Mouse (Mus musculus) left cerebral cortex, postnatal 10 days (tissue): ENCODE results near the gene Mrpl46. TPM values are rescaled to one million over a fixed set of nuclear protein-coding genes. Genes with fewer than 3 reads are reported as not detected.
A peak's percentile ranks its signal among the peaks of the same experiment; 100 is the strongest.

ENCODE experiments used
- DNase-seq, 2 experiments: peaks; one replicate each; pipeline ENCODE4 v3.0.0; 2021 to 2022; ENCODE audit warnings: low spot score in 2 of 2, mixed read lengths in 1 of 2; ENCODE audit errors: extremely low spot score in 1 of 2
- intact Hi-C: fragments of 180-260 bp; cut with DNase I; formaldehyde crosslinking; loops from one replicate; pipeline ENCODE4 v1.15.1; 2025
- total RNA-seq, 2 experiments: library from RNA; stranded (reverse); gene quantifications; 2 replicates each; pipeline ENCODE4 v1.2.3; 2021

Gene Mrpl46
- total RNA-seq, 2 experiments from 2014 or later, result 26.4 to 29.5 TPM

DNA sequence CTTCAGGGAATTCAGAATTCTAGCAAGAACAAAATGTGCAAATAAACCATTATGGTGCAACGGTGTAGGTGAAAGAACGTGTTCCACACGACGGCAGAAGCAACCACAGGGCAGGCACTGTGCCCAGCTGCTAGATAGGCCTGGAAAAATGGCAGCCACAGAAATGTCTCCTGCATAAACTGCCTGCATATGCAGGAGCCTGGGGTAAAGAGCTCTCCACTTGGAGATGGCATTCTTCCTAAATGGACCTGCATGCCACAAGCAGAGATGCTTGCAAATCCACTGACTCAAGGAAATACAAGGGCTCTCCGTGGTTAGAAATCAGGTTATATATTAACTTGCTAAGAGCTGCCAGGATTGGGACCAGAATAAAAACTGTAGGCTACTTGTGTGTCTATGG lies 4.6 kb downstream of the Mrpl46 start:
- no peak for DNase-seq
- intact Hi-C loops, result no loop called here

DNA sequence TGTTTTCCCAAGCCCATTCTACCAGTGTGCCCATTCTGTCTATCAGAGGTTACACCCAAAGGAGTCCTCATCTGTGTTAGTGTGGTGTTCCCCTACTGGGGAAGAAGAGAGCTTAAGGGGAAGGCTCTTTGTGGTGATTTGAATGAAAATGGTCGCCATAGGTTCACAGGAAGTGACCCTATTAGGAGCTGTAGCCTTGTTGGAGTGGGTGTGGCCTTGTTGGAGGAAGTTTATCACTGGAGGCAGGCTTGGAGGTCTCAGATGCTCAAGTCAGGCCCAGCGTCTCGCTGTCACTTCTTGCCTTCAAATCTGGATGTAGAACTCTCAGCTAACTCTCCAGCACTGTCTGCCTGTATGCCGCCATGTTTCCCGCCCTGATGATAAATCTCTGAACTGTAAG lies 12.4 kb downstream of the Mrpl46 start:
- no peak for DNase-seq
- intact Hi-C loops, result no loop called here

DNA sequence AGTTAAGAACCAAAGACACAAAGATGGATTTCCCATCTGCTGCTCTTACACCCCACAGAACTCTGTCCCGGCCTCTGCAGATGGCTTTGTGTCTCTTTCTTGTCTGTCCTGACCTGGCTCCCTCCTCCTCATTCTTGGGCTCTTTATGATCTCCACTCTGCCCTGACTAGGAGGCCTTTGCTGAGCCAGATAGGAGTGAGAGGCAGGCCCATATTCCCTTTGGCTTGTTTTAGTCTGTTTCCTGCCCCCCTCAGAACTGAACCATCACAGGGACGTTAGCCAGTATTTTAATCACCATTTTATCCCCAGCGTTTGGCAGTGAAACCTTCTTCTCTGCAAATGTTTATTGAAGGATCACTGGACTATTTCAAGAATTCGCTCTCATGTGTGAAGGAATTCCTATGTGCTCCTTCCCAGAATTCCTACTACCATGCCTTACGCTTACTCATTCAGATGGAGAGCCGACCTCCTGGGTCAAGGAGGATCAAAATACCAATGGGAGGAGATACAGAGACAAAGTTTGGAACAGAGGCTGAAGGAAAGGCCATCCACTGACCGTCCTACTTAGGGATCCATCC lies 14.2 kb downstream of the Mrpl46 start:
- intact Hi-C loops, result loop anchor here (5.0 kb wide), 2 partner anchors 172 to 192 kb away; no protein-coding TSS in a partner anchor
- DNase-seq, result no peak

DNA sequence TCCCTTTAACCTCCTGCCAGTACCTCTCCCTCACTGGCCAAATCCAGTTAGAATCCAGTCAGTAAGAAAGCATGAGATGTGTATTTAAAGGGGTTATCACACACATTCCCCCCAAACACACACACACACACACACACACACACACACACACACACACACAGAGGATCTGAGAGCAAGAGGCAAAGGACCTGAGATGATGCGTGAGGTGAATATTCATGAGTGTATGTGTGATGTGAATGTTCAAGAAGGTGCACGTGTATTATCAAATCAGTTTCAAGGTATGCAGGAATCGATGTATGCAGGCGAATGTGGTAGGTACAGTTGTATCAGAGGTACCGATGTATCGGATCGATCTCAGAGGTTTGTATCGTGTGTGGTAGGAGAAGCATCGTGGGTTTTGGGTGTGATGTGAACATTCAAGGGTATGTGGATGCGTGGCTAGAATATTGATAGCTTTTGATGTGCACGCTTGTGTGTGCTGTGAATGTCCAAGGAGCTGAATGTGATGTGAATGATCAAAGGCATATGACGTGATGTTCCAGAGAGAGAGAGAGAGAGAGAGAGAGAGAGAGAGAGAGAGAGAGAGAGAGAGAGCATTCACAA lies 15.3 kb downstream of the Mrpl46 start:
- no peak for DNase-seq
- intact Hi-C loops, result loop anchor here (5.0 kb wide), 2 partner anchors 171 to 191 kb away; no protein-coding TSS in a partner anchor

DNA sequence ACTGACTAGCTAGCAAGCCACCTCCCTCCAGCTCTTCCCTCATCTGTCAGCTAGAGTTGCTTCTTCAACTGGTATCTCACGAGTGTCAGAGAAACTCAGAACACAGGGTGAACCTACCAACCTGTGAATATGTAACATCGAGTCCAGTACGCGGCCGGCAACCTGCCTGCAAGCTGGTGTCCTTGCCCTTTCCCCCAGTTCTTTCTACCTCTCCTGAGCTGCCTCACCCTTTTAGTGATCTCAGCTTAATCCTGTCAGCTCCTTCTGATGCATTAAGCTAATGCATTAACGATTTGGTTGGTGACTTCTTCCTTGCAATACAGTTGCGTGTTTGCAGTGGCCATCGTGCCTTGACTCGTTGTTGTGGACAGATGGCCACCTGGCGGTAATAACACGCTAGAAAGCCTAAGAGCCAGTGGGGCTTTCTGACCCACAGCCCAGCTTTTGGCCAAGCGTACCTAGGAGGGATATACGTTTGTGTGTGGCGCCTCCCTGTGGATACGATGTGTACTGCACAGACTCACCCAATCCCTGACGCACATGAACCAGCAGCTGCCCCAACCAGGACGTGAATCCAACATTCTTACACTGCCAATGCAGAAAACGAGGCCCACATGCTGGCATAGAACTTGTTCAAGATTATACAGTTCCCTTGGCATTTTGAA lies 17.2 kb downstream of the Mrpl46 start:
- peak; percentile 87 to 89 for DNase-seq
- intact Hi-C loops, result loop anchor here (5.0 kb wide), 2 partner anchors 169 to 189 kb away; no protein-coding TSS in a partner anchor

DNA sequence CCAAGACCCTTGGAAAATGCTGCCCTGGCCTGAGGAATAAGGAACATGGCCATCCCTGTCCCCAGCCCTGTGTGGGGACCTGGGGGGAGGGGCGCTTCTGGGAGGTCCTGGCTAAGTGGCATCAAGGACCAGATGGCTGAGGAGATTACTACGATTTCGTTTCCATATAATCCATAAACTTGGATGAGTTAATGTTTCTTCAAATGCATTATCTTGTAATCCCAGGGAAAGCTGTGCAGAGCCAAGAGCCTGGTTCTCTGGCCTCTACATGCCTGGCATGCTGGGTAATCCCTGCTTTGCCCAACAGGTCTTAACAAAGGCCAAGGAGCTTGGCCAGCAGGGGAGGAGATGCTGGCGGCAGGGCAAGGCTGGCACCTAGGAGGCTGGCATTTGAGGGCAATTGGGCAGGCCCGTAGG lies 18.1 kb downstream of the Mrpl46 start:
- DNase-seq, result no peak
- intact Hi-C loops, result loop anchor here (5.0 kb wide), 2 partner anchors 168 to 188 kb away; no protein-coding TSS in a partner anchor

DNA sequence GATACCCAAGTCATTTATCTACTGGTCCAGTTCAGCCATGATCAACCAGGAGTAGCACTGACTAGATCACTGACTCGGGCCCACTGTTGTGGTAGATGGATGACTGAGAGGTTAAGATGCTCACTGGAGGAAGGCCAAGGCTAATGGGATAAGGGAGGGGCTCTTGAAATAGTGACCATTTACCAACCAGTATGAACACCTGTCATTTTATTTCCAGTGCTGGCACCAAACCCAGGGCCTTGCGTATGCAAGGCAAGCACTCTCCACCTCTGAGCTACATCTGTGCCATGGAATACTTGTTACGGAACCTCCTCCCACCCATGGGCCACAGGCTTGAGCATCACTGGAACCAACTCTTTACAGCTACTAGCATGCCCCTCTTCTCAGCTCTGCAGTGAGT lies 19.5 kb downstream of the Mrpl46 start:
- DNase-seq, result no peak
- intact Hi-C loops, result no loop called here

DNA sequence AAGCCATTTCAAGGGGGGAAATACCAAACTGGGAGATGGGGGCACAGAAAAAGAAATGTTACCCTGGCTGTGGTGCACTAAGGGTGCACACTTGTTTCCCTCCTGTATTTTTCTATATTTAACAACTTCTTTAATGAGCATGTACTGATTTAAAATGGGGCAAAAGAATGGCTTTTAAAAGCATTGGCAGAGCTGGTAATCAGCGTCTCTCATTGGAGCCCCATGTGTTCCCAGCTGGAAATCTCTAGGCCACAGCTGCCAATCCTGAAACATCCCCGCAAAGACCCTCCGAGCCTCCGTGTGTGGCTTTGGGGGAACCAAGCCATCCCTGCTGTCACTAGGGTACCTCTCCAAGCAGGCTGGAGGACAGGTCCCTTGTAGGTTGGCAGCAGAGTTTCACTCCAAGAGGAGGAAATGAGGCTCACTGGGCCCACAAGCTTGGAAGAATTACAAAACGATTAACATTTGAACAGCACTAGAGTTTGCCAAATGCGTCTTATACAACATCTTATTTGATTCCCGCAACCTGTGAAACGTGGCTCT lies 28.8 kb downstream of the Mrpl46 start:
- intact Hi-C loops, result no loop called here

DNA sequence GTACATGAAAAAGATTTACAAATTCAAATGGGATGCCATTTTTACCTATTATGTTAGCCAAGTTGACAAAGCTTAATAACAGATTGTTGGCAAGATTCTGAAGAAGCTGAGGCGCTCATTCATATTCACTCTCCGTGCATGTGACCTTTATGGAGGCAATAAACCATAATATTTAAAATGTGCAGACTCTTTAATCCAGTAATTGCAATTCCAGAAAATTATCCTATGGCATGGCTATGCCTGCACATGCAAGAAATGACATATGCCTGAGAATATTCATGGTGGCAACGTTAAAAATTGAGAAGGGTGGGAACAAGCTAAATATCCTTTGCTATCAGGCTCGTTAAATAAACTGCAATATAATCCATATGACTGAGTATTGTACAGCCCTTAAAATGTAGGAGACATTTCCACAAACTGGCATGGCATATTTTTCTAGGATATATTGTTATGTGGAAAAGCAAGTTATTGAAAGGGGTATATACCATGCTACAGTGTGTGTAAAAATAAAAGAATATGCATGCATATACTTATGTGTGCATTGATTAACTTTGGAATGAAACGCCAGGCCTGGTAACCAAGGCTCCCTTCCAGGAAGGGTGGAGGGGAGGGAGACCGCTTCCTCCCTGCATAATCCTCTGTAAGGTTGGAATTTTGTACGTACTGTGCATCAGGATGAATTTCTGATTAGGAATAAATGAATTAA lies 29.4 kb downstream of the Mrpl46 start:
- no peak for DNase-seq
- intact Hi-C loops, result no loop called here

More for the DNA sequence above, 28.8 kb downstream of the Mrpl46 start:
- DNase-seq, result no peak

DNA sequence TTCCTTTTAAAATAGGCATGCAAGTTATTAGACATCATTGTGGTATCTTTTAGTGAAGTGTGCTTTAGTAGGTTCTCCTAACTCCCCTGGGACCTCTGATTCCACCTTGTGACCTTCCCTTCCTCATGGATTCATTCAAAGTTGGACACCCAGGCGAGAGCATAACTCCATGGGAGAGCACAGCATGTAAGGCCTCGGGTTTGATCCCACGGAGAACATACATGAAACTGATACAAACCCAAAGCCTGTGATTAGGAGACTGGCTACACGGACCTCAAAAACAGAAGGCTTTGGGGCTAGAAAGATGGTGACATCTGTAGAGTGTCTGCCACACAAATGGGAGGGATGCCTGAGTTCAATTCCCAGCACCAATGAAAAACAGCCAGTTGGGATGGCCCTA lies 30.4 kb downstream of the Mrpl46 start:
- DNase-seq, result no peak
- intact Hi-C loops, result no loop called here

DNA sequence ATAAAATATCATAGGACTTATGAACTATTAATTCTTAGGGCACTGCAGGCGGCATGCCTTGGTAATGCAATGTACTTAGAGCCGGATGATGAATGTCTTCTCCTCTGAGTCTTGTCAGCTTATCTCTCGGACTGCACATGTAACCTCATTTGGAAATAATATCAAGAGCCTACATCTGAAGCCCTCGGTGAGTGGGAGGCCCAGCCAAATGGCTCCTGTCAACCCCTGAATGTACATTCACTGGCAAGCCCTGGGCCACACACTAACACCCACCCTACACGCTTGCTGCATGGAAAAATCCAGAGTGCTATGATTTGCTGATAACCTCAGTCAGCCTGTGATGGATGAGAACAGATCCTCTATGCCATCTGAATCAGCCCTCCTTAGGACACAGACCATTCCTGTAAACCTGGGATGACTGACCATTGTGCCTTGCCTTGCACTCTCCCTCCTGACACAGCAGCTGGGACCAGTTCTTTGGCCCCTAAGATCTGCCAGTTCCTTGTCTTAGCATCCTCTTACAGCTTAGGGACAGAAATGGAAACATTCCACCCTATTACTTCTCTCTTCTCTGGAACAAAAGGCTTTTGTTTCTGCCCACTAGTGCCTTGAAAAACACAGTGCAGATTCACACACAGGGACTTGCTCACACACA lies 39.5 kb downstream of the Mrpl46 start:
- no peak for DNase-seq
- intact Hi-C loops, result loop anchor here (10.0 kb wide), 1 partner anchor 59 kb away; no protein-coding TSS in a partner anchor

DNA sequence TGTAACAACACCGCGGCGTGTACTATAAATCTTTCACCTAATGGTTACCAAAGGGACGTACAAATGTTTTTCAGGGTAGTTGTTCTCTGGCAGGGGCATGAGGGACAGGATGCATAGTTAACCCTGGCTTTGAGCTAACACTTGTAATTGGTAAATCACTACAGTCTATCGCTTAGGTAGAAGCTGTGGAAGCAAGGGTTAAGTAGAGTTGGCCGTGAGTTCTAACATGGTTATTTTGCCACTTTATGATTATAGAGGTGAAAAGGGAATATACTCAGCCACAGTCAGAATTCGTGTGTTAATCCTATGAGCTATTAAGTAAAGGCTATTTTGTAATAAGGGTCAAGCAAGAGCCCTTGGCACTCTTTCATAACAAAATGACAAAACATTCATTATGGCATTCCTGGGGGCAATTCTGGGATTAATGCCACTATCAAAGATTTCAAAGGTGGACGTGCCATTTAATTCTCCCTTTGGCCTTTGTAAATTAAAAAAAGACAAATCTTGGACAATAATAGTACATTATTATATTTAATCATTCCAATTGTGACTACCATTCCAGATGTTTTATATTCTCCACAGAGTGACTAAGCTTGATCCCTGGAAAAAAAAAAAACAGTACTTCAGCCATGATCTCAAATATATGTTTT lies 43.9 kb downstream of the Mrpl46 start:
- DNase-seq, result no peak
- intact Hi-C loops, result no loop called here

DNA sequence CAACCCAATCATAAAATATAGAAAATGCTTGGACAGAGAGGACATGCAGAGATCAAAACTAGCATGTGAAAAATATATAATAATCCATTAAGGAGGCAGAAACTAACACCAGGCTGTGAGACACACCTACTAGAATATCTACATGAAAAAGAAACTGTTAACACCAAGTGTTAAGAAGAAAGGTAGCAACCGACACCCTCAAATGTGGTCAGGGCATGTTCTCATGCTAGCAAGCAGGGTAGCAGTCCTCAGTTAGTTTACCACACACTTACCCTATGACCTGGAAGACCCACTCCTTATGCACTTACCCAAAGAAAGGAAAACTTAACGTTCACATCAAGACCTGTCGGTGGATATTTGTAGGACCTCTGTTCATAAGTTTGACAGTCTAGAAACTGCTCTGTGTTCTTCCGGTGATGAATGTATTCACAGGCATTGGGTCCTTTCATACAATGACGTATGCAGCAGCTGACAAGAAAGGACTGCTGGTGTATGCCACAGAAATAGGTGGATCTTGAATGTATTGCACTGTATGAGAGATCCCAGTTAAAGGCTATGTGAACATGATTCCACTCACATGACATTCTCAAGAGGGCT lies 45.6 kb downstream of the Mrpl46 start, which contains the start of gene Ntrk3:
TSS of gene Ntrk3 (minus strand) at position 399 of the 597 bp plus-strand sequence.
- DNase-seq, result no peak
- intact Hi-C loops, result no loop called here

DNA sequence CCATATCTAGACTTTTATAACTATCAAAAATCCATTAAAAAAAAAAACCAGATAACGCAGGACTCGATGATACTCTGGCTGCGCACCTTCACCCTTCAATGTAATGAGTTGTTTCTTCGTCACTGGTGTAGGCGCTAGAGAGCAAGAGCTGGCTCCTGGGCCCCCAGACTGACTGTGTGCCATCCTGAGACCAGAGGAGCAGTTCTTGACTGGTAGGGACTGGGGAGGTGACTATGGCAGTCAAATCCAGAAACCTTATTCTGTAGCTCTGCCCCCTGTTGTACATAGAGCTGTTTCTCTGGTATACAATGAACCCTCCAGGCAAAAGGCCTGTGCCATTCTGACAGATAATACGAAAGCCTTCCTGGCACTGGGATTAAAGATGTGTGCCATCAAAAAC lies 46.1 kb downstream of the Mrpl46 start:
- no peak for DNase-seq
- intact Hi-C loops, result no loop called here

DNA sequence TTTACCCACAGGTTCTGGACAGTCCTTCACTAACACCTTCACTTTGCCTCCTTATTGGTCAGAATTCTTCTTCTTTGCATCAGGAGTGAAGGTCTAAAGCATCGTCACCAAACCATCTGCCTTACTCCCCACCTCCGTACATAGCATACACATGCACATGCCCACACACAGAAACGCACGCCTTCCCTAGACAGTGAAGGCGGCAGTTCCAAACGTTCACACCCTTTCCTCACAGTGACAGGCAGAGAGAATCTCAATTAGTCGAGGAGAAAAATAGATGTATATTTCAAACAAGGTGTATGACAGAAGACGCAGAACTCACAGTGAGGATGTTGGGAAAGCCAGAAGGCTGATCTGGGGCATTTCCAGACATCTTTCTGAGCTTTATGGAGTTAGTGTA lies 51.9 kb downstream of the Mrpl46 start:
- intact Hi-C loops, result no loop called here
- DNase-seq, result no peak
